Mouse (Mus musculus): ENCODE measurements at regions not wholly inside any gene's neighbourhood (a gene's known extent, or its start where the extent isn't known, plus 50 kb on each side); places are given as distances from the start of the nearest gene placed in this dataset.

DNA sequence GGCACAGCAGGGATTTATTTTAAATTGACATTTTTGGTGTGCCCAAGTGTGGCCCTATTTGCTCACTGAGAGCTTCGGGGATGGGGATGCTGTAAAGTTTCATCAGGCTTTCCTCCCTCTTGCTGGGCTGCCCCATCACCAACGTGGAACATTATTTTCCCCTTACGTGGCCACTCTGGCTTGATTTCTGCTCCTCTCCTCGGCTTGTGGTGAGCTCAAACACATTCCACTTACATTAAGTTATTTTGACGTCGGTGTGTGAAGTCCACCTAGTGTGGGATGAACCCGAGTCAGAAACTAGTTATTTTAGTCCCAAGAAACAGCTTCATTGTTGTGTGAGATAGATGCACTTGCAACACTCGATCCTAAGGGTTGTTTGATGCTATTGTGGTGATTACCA, 168.9 kb upstream of the Rhobtb1 start:
- TF ChIP-seq CTCF (IDR thresholded peaks at IDR 0.05; ENCODE audit: borderline replicate concordance, insufficient read depth, low read depth, low read length), result no peak
- no peak for TF ChIP-seq POLR2A (IDR thresholded peaks at IDR 0.05; ENCODE audit: borderline replicate concordance, insufficient read depth, low read length)

Data from cerebellum, adult 2 months (tissue).